Mouse (Mus musculus) neural tube, embryonic 11.5 days (tissue): ENCODE data around the gene Iqgap2. TPM values are rescaled to one million over a fixed set of nuclear protein-coding genes. Genes with fewer than 3 reads are reported as not detected.
A peak's percentile ranks its signal among the peaks of the same experiment; 100 is the strongest.

Experiments
- ATAC-seq: fragments of 200-750 bp; cut with Nextera tagmentation; 2 replicates; pipeline ENCODE4 v1.8.0; 2017; ENCODE audit warnings: moderate number of reproducible peaks, mild to moderate bottlenecking, moderate TSS enrichment, moderate library complexity; ENCODE audit not compliant: insufficient read depth, low FRiP score, low TSS enrichment
- DNase-seq: peaks from one replicate; pipeline ENCODE4 v3.0.0-alpha.2; 2015; ENCODE audit warnings: low spot score
- H3K27ac ChIP-seq: fragments of 300-500 bp; sonication (generic); 2 replicates; pipeline ENCODE4 v1.5.1; 2014; ENCODE audit warnings: low read depth, mild to moderate bottlenecking, low read length
- H3K27me3 ChIP-seq: fragments of 300-500 bp; sonication (generic); 2 replicates; pipeline ENCODE4 v1.6.1; 2014; ENCODE audit warnings: mild to moderate bottlenecking, low read length, mixed read lengths; ENCODE audit not compliant: control insufficient read depth, insufficient read depth
- H3K36me3 ChIP-seq: fragments of 300-500 bp; sonication (generic); 2 replicates; pipeline ENCODE4 v1.6.1; 2014; ENCODE audit warnings: mild to moderate bottlenecking, low read length, moderate library complexity, mixed read lengths; ENCODE audit not compliant: control insufficient read depth, insufficient read depth
- H3K4me1 ChIP-seq: fragments of 300-500 bp; sonication (generic); 2 replicates; pipeline ENCODE4 v1.6.1; 2014; ENCODE audit warnings: low read length, mixed read lengths; ENCODE audit not compliant: control insufficient read depth, insufficient read depth
- H3K4me2 ChIP-seq: fragments of 300-500 bp; sonication (generic); 2 replicates; pipeline ENCODE4 v1.6.1; 2014; ENCODE audit warnings: low read depth, mild to moderate bottlenecking, moderate library complexity
- H3K4me3 ChIP-seq: fragments of 300-500 bp; sonication (generic); 2 replicates; pipeline ENCODE4 v1.5.1; 2014; ENCODE audit warnings: low read depth, low read length
- H3K9ac ChIP-seq: fragments of 300-500 bp; sonication (generic); 2 replicates; pipeline ENCODE4 v1.6.1; 2014; ENCODE audit warnings: mild to moderate bottlenecking, low read length
- H3K9me3 ChIP-seq: fragments of 300-500 bp; sonication (generic); 2 replicates; pipeline ENCODE4 v1.6.1; 2016; ENCODE audit warnings: low read length; ENCODE audit not compliant: control insufficient read depth
- WGBS: fragments of 180-500 bp; shearing (Covaris S2); extraction: QIAGEN DNeasy Blood & Tissue Kit; methylation state at CpG from one replicate; pipeline ENCODE4 v1.1.7; 2014; 5-methylcytosine and 5-hydroxymethylcytosine counted together
- polyA plus RNA-seq: library from polyadenylated mRNA; unstranded; fragments of >200 nt; fragmentation: Nextera tagmentation; extraction: Ambion mirVana; gene quantifications from 2 replicates; pipeline ENCODE4 v1.2.1, GENCODE M21; 2014

The Iqgap2 gene
- polyA plus RNA-seq, 1 experiment from 2014 or later: 15.3 TPM

- H3K9me3 ChIP-seq: no peaks in the 10 kb centered on the region
- WGBS: 79% methylated on average over 4 of the region's 4 CpGs
- H3K4me1 ChIP-seq: peaks cover 17% of the 10 kb centered on the region
- no peak overlapping the region for H3K27ac ChIP-seq
- no peak overlapping the region for H3K4me2 ChIP-seq
- H3K27me3 ChIP-seq: no peaks in the 10 kb centered on the region
- no peak overlapping the region for H3K4me3 ChIP-seq
- no peak for DNase-seq
- no peak for ATAC-seq
- H3K9ac ChIP-seq: no peak overlapping the region
- H3K36me3 ChIP-seq: no peaks in the 10 kb centered on the region
Observed at GRCm38 (mm10) chr13:95871993-95872392, 19.7 kb downstream of the Iqgap2 start.

DNA sequence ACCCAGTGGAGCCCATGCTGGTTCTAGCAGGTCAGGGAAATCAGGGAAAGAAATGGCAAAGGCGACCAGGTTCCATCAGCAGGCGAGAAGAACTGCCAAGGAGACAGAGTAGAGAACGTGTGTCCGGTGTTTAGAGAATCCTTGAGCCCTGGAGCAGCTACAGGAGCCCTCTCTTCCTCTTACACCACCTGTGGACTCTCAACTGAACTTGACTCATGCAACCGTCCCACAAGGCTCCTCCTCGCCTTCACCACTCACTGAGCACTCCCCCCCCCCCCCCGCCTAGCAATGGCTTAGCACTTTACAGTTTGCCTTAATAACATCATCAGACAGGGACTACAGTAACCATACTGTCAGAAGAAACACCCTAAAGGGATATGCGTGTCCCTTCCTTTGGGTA is 21.1 kb downstream of the Iqgap2 start:
- Histone ChIP-seq H3K4me1 (peaks cover 17% of the 10 kb centered on the region), H3K36me3 (no peaks in the 10 kb centered on the region), H3K4me3 (no peak overlapping the region), H3K9me3 (no peaks in the 10 kb centered on the region), H3K27me3 (no peaks in the 10 kb centered on the region), H3K27ac (no peak overlapping the region), H3K9ac (no peak overlapping the region), H3K4me2 (no peak overlapping the region)
- DNase-seq (no peak), ATAC-seq (no peak)
- WGBS: 88% methylated on average over 8 of the region's 8 CpGs

DNA sequence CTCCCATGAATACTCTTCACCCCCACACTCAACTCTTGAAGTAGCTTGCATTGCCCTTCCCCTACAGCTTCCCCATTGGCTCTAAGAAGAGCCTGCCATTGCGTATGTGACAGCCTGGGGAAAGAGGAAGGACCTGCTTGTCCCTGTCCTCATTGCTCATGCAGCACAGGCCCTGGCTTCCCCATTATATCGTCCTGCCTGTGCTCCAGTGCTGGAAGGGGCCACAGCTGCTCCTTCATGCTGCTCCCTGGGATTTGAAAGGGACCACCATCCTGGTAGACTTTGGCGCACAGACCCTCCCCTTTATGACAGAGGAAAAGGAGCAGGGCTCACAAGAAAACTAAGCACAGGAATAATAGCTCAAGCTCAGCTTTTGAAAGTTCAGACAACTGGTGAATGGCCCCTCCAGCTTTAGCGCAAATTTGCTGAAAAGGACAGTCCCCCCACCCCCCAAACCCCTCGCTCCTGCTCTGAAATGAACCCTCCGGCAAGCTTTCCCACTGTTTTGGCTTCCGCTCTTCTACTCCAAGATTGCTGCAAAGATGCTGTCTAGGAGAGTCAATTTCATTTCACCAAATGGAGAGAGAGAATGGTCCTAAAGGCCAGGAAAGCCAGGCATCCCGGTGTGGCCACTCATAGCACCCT is 22.7 kb downstream of the Iqgap2 start:
- H3K4me3 ChIP-seq: no peak overlapping the region
- H3K4me2 ChIP-seq: peak overlapping the region; percentile 24
- H3K9ac ChIP-seq: peak overlapping the region; percentile 10; the same call in 1 of the 2 replicates
- peak overlapping the region; percentile 56 for H3K27ac ChIP-seq
- no peaks in the 10 kb centered on the region for H3K27me3 ChIP-seq
- WGBS: 34% methylated on average over 8 of the region's 8 CpGs
- ATAC-seq (peak; percentile 89), DNase-seq (peak; percentile 63)
- H3K9me3 ChIP-seq: no peaks in the 10 kb centered on the region
- H3K4me1 ChIP-seq: peaks cover 17% of the 10 kb centered on the region
- no peaks in the 10 kb centered on the region for H3K36me3 ChIP-seq

DNA sequence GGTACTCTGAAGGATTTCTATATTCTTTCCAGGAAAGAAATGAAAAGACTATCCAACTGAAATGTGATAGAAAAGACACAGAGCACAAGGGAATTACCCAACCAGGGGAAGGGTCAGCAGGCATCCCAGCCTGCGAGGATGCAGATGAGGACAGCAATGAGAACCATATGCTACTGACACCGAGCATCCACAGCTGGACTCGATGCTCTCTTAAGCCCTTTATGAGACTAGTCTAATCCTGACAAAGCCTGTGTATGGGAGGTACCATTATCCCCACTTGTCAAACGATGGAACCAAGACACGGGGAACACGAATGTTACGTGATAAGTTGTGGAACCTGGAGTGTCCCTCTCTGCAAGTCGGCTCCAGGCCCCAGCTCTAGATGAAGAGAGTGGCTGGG is 29.5 kb downstream of the Iqgap2 start:
- Histone ChIP-seq H3K9ac (no peak overlapping the region), H3K36me3 (no peaks in the 10 kb centered on the region), H3K9me3 (no peaks in the 10 kb centered on the region), H3K4me1 (no peaks in the 10 kb centered on the region), H3K27me3 (no peaks in the 10 kb centered on the region), H3K27ac (no peak overlapping the region), H3K4me2 (no peak overlapping the region), H3K4me3 (no peak overlapping the region)
- WGBS: 83% methylated on average over 8 of the region's 8 CpGs
- ATAC-seq: no peak
- no peak for DNase-seq

DNA sequence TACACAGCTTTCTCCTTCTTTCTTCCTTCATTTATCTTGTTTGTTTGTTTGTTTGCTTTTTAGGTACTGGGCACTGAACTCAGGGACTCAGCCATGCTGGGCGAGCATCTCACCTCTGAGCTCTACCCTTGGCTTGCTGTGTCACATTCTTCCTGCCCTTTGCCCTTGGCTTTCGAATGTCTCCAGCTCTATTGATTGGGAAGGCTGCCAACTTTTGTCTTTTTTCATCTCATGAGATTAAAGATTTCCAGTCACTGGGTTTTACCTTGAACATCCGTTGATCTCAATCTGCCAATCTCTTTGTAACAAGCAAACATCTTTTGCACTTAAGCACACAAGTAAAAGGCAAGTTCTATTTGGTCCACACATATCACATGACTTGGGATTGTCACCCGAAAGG is 32.5 kb downstream of the Iqgap2 start:
- Histone ChIP-seq H3K4me3 (no peak overlapping the region), H3K36me3 (no peaks in the 10 kb centered on the region), H3K9ac (no peak overlapping the region), H3K4me1 (no peaks in the 10 kb centered on the region), H3K27ac (no peak overlapping the region), H3K27me3 (no peaks in the 10 kb centered on the region), H3K9me3 (no peaks in the 10 kb centered on the region), H3K4me2 (no peak overlapping the region)
- 88% methylated on average over 4 of the region's 4 CpGs for WGBS
- DNase-seq (no peak), ATAC-seq (no peak)

DNA sequence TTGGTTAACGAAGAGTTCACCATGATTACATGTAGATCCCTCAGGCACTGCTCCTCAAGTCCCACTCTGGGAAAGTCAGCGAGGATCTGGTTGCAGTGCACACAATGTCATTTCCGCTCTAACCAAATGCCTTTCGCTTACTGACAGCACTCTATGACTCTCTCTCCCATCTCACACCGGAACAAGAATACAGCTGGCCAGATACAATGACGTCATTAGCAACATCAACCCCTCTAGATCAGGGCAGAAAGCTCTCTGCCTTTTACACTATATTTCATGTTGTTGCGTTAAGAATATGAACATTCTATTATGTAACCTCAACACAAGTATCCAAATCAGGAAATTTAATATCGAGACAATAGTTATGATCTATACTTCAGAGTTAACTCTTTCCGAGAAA is 32.9 kb downstream of the Iqgap2 start:
- Histone ChIP-seq H3K4me1 (no peaks in the 10 kb centered on the region), H3K27me3 (no peaks in the 10 kb centered on the region), H3K9me3 (no peaks in the 10 kb centered on the region), H3K4me2 (no peak overlapping the region), H3K27ac (no peak overlapping the region), H3K4me3 (no peak overlapping the region), H3K9ac (no peak overlapping the region), H3K36me3 (no peaks in the 10 kb centered on the region)
- DNase-seq: no peak
- 93% methylated on average over 9 of the region's 9 CpGs for WGBS
- no peak for ATAC-seq

GRCm38 (mm10) chr13:95855537-95855936 is 36.2 kb downstream of the Iqgap2 start:
- Histone ChIP-seq H3K4me2 (no peak overlapping the region), H3K27ac (no peak overlapping the region), H3K9me3 (no peaks in the 10 kb centered on the region), H3K4me1 (no peaks in the 10 kb centered on the region), H3K9ac (no peak overlapping the region), H3K4me3 (no peak overlapping the region), H3K27me3 (no peaks in the 10 kb centered on the region), H3K36me3 (no peaks in the 10 kb centered on the region)
- DNase-seq: no peak
- no peak for ATAC-seq
- WGBS: 94% methylated on average over 4 of the region's 4 CpGs

- H3K27ac ChIP-seq: no peak overlapping the region
- no peaks in the 10 kb centered on the region for H3K27me3 ChIP-seq
- DNase-seq (no peak), ATAC-seq (no peak)
- no peak overlapping the region for H3K9ac ChIP-seq
- WGBS: 30% methylated on average over 4 of the region's 4 CpGs
- H3K36me3 ChIP-seq: no peaks in the 10 kb centered on the region
- no peak overlapping the region for H3K4me3 ChIP-seq
- H3K9me3 ChIP-seq: no peaks in the 10 kb centered on the region
- H3K4me1 ChIP-seq: no peaks in the 10 kb centered on the region
- no peak overlapping the region for H3K4me2 ChIP-seq
Observed at GRCm38 (mm10) chr13:95851611-95852010, 40.1 kb downstream of the Iqgap2 start.

DNA sequence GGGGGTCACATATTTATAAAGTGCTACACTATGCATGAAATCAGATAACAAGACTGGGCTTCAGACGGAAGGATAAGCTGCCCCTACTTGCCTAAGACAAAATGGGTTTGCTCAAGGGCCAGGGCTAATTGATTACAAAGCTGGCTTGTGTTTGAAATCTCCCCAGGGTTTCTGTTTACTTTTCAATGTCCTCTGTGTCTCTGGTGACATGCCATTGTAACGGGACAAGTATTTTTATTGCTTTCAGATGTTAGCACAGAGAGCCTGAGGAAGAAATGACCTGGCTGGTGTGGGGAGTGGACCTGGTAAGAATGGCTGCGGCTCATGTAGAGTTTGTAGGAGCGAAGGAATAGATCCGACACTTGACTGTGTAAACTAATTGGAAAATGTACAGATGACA is 41.3 kb downstream of the Iqgap2 start:
- DNase-seq: no peak

More for the DNA sequence above, 41.3 kb downstream of the Iqgap2 start:
- H3K4me2 ChIP-seq: no peak overlapping the region
- H3K4me3 ChIP-seq: no peak overlapping the region
- no peaks in the 10 kb centered on the region for H3K27me3 ChIP-seq
- no peaks in the 10 kb centered on the region for H3K4me1 ChIP-seq
- no peak overlapping the region for H3K27ac ChIP-seq
- ATAC-seq: no peak
- no peaks in the 10 kb centered on the region for H3K36me3 ChIP-seq
- 47% methylated on average over 5 of the region's 5 CpGs for WGBS
- H3K9me3 ChIP-seq: no peaks in the 10 kb centered on the region
- H3K9ac ChIP-seq: no peak overlapping the region
